Mouse (Mus musculus): ENCODE measurements at regions not wholly inside any gene's neighbourhood (a gene's known extent, or its start where the extent isn't known, plus 50 kb on each side); places are given as distances from the start of the nearest gene placed in this dataset.
A peak's percentile ranks its signal among the peaks of the same experiment; 100 is the strongest.

GRCm38 (mm10) chr13:28545797-28546196 lies 288.5 kb downstream of the Gm11361 start:
- no peaks in the 10 kb centered on the region for H3K27me3 ChIP-seq (ENCODE audit: control insufficient read depth, insufficient read depth, low read length)
- H3K4me1 ChIP-seq (ENCODE audit: control insufficient read depth, insufficient read depth, low read length), result no peaks in the 10 kb centered on the region
- no peak overlapping the region for H3K27ac ChIP-seq (replicated peaks; ENCODE audit: insufficient read depth, low read depth, low read length)
- no peaks in the 10 kb centered on the region for H3K79me2 ChIP-seq (ENCODE audit: control insufficient read depth, insufficient read depth, low read length)
- no peaks in the 10 kb centered on the region for H3K36me3 ChIP-seq (ENCODE audit: control insufficient read depth, insufficient read depth, low read length)
- WGBS, result 73% methylated on average over 1 of the region's 1 CpGs
- H3K9ac ChIP-seq (ENCODE audit: low read depth, low read length), result no peak overlapping the region
- TF ChIP-seq POLR2A (IDR thresholded peaks at IDR 0.05; ENCODE audit: extremely low read depth, insufficient read depth, low read length), result no peak
- no peak for TF ChIP-seq CTCF (IDR thresholded peaks at IDR 0.05; ENCODE audit: low read depth, low read length)
- no peak for DNase-seq (ENCODE audit: extremely low read depth, low read depth, low spot score)
- H3K4me3 ChIP-seq (ENCODE audit: insufficient read depth, low read depth, low read length), result no peak overlapping the region

GRCm38 (mm10) chr13:28545337-28545736 lies 288.0 kb downstream of the Gm11361 start:
- H3K27me3 ChIP-seq (ENCODE audit: control insufficient read depth, insufficient read depth, low read length), result no peaks in the 10 kb centered on the region
- no peak overlapping the region for H3K27ac ChIP-seq (replicated peaks; ENCODE audit: insufficient read depth, low read depth, low read length)
- H3K4me1 ChIP-seq (ENCODE audit: control insufficient read depth, insufficient read depth, low read length), result no peaks in the 10 kb centered on the region
- H3K9ac ChIP-seq (ENCODE audit: low read depth, low read length), result no peak overlapping the region
- whole genome bisulfite sequencing, result 67% methylated on average over 2 of the region's 2 CpGs
- no peak overlapping the region for H3K4me3 ChIP-seq (ENCODE audit: insufficient read depth, low read depth, low read length)
- H3K79me2 ChIP-seq (ENCODE audit: control insufficient read depth, insufficient read depth, low read length), result no peaks in the 10 kb centered on the region
- TF ChIP-seq POLR2A (IDR thresholded peaks at IDR 0.05; ENCODE audit: extremely low read depth, insufficient read depth, low read length) (no peak), CTCF (IDR thresholded peaks at IDR 0.05; ENCODE audit: low read depth, low read length) (no peak)
- no peak for DNase-seq (ENCODE audit: extremely low read depth, low read depth, low spot score)
- H3K36me3 ChIP-seq (ENCODE audit: control insufficient read depth, insufficient read depth, low read length), result no peaks in the 10 kb centered on the region

- Histone ChIP-seq H3K36me3 (ENCODE audit: control insufficient read depth, insufficient read depth, low read length) (no peaks in the 10 kb centered on the region), H3K4me3 (ENCODE audit: insufficient read depth, low read depth, low read length) (no peak overlapping the region), H3K79me2 (ENCODE audit: control insufficient read depth, insufficient read depth, low read length) (no peaks in the 10 kb centered on the region), H3K4me1 (ENCODE audit: control insufficient read depth, insufficient read depth, low read length) (no peaks in the 10 kb centered on the region), H3K9ac (ENCODE audit: low read depth, low read length) (no peak overlapping the region), H3K27ac (replicated peaks; ENCODE audit: insufficient read depth, low read depth, low read length) (no peak overlapping the region), H3K27me3 (ENCODE audit: control insufficient read depth, insufficient read depth, low read length) (no peaks in the 10 kb centered on the region)
- no peak for DNase-seq (ENCODE audit: extremely low read depth, low read depth, low spot score)
- TF ChIP-seq POLR2A (IDR thresholded peaks at IDR 0.05; ENCODE audit: extremely low read depth, insufficient read depth, low read length) (no peak), CTCF (IDR thresholded peaks at IDR 0.05; ENCODE audit: low read depth, low read length) (no peak)
- WGBS, result 94% methylated on average over 2 of the region's 2 CpGs
These were observed 287.5 kb downstream of the Gm11361 start for GRCm38 (mm10) chr13:28544819-28545180.

GRCm38 (mm10) chr13:28544003-28544818 lies 286.9 kb downstream of the Gm11361 start:
- DNase-seq (ENCODE audit: extremely low read depth, low read depth, low spot score), result peak; percentile 8
- Histone ChIP-seq H3K4me1 (ENCODE audit: control insufficient read depth, insufficient read depth, low read length) (no peaks in the 10 kb centered on the region), H3K27me3 (ENCODE audit: control insufficient read depth, insufficient read depth, low read length) (no peaks in the 10 kb centered on the region), H3K36me3 (ENCODE audit: control insufficient read depth, insufficient read depth, low read length) (no peaks in the 10 kb centered on the region), H3K79me2 (ENCODE audit: control insufficient read depth, insufficient read depth, low read length) (no peaks in the 10 kb centered on the region), H3K4me3 (ENCODE audit: insufficient read depth, low read depth, low read length) (no peak overlapping the region), H3K9ac (ENCODE audit: low read depth, low read length) (no peak overlapping the region), H3K27ac (replicated peaks; ENCODE audit: insufficient read depth, low read depth, low read length) (no peak overlapping the region)
- WGBS, result 71% methylated on average over 16 of the region's 17 CpGs
- no peak for TF ChIP-seq CTCF (IDR thresholded peaks at IDR 0.05; ENCODE audit: low read depth, low read length)
- no peak for TF ChIP-seq POLR2A (IDR thresholded peaks at IDR 0.05; ENCODE audit: extremely low read depth, insufficient read depth, low read length)

GRCm38 (mm10) chr13:28541607-28542006 lies 284.3 kb downstream of the Gm11361 start:
- 89% methylated on average over 3 of the region's 3 CpGs for WGBS
- TF ChIP-seq CTCF (IDR thresholded peaks at IDR 0.05; ENCODE audit: low read depth, low read length) (no peak), POLR2A (IDR thresholded peaks at IDR 0.05; ENCODE audit: extremely low read depth, insufficient read depth, low read length) (no peak)
- Histone ChIP-seq H3K9ac (ENCODE audit: low read depth, low read length) (no peak overlapping the region), H3K36me3 (ENCODE audit: control insufficient read depth, insufficient read depth, low read length) (no peaks in the 10 kb centered on the region), H3K27me3 (ENCODE audit: control insufficient read depth, insufficient read depth, low read length) (no peaks in the 10 kb centered on the region), H3K27ac (replicated peaks; ENCODE audit: insufficient read depth, low read depth, low read length) (no peak overlapping the region), H3K4me1 (ENCODE audit: control insufficient read depth, insufficient read depth, low read length) (no peaks in the 10 kb centered on the region), H3K4me3 (ENCODE audit: insufficient read depth, low read depth, low read length) (no peak overlapping the region), H3K79me2 (ENCODE audit: control insufficient read depth, insufficient read depth, low read length) (no peaks in the 10 kb centered on the region)
- no peak for DNase-seq (ENCODE audit: extremely low read depth, low read depth, low spot score)

GRCm38 (mm10) chr13:28533080-28533479 lies 275.8 kb downstream of the Gm11361 start:
- DNase-seq (ENCODE audit: extremely low read depth, low read depth, low spot score), result no peak
- Histone ChIP-seq H3K36me3 (ENCODE audit: control insufficient read depth, insufficient read depth, low read length) (no peaks in the 10 kb centered on the region), H3K79me2 (ENCODE audit: control insufficient read depth, insufficient read depth, low read length) (no peaks in the 10 kb centered on the region), H3K4me3 (ENCODE audit: insufficient read depth, low read depth, low read length) (no peak overlapping the region), H3K27ac (replicated peaks; ENCODE audit: insufficient read depth, low read depth, low read length) (no peak overlapping the region), H3K27me3 (ENCODE audit: control insufficient read depth, insufficient read depth, low read length) (no peaks in the 10 kb centered on the region), H3K9ac (ENCODE audit: low read depth, low read length) (no peak overlapping the region), H3K4me1 (ENCODE audit: control insufficient read depth, insufficient read depth, low read length) (peaks cover 12% of the 10 kb centered on the region)
- TF ChIP-seq POLR2A (IDR thresholded peaks at IDR 0.05; ENCODE audit: extremely low read depth, insufficient read depth, low read length) (no peak), CTCF (IDR thresholded peaks at IDR 0.05; ENCODE audit: low read depth, low read length) (no peak)
- WGBS, result 97% methylated on average over 1 of the region's 1 CpGs
